Mouse (Mus musculus) retina, adult 2 months (tissue): ENCODE results near the gene Wwox.
"Not testable (repeated sequence)": the region's sequence is repeated elsewhere in the genome, so short reads cannot be mapped to it uniquely, and the experiment has no call there.

Experiments
- DNase-seq: peaks from one replicate; pipeline ENCODE4 v3.0.0-alpha.2; 2012; ENCODE audit warnings: low read depth, low spot score

Wwox gene

GRCm38 (mm10) chr8:114793682-114794081, 354.2 kb downstream of the Wwox start:
- no peak for DNase-seq

- DNase-seq: no peak
Measured at GRCm38 (mm10) chr8:114801428-114802134, 362.1 kb downstream of the Wwox start.

- no peak for DNase-seq
Measured at GRCm38 (mm10) chr8:114803113-114803512, 363.7 kb downstream of the Wwox start.

- DNase-seq: no peak
Measured at GRCm38 (mm10) chr8:114806826-114807420, 367.5 kb downstream of the Wwox start.

GRCm38 (mm10) chr8:114807676-114808426, 368.4 kb downstream of the Wwox start:
- no peak for DNase-seq

GRCm38 (mm10) chr8:114810470-114810869, 371.0 kb downstream of the Wwox start:
- no peak for DNase-seq

GRCm38 (mm10) chr8:114813830-114814229, 374.4 kb downstream of the Wwox start:
- no peak for DNase-seq

- DNase-seq: no peak
Measured at GRCm38 (mm10) chr8:114814769-114815736, 375.6 kb downstream of the Wwox start.

GRCm38 (mm10) chr8:114816343-114816742, 376.9 kb downstream of the Wwox start:
- DNase-seq: no peak

GRCm38 (mm10) chr8:114816949-114817348, 377.5 kb downstream of the Wwox start:
- DNase-seq: no peak

GRCm38 (mm10) chr8:114821543-114821942, 382.1 kb downstream of the Wwox start:
- no peak for DNase-seq

GRCm38 (mm10) chr8:114825460-114825859, 386.0 kb downstream of the Wwox start:
- DNase-seq: no peak

GRCm38 (mm10) chr8:114826991-114827390, 387.5 kb downstream of the Wwox start:
- no peak for DNase-seq

- DNase-seq: not testable (repeated sequence)
Measured at GRCm38 (mm10) chr8:114827810-114828209, 388.4 kb downstream of the Wwox start.

- no peak for DNase-seq
Measured at GRCm38 (mm10) chr8:114831595-114831994, 392.1 kb downstream of the Wwox start.

- DNase-seq: no peak
Measured at GRCm38 (mm10) chr8:114832251-114832774, 392.9 kb downstream of the Wwox start.

- no peak for DNase-seq
Measured at GRCm38 (mm10) chr8:114834730-114835129, 395.3 kb downstream of the Wwox start.

- DNase-seq: no peak
Measured at GRCm38 (mm10) chr8:114839998-114840397, 400.5 kb downstream of the Wwox start.

- DNase-seq: no peak
Measured at GRCm38 (mm10) chr8:114847666-114848065, 408.2 kb downstream of the Wwox start.

- DNase-seq: no peak
Measured at GRCm38 (mm10) chr8:114849461-114849860, 410.0 kb downstream of the Wwox start.
